Mouse (Mus musculus) testis, adult 2 months (tissue): ENCODE data around the gene Tgm5. TPM values are rescaled to one million over a fixed set of nuclear protein-coding genes. Genes with fewer than 3 reads are reported as not detected.
"Not testable (repeated sequence)": the region's sequence is repeated elsewhere in the genome, so short reads cannot be mapped to it uniquely, and the experiment has no call there.

Source experiments
- H3K27ac ChIP-seq: fragments of 200-500 bp; 2 replicates; pipeline ENCODE4 v1.5.1; 2012; ENCODE audit warnings: low read depth, low read length; ENCODE audit not compliant: control insufficient read depth, insufficient read depth
- H3K27me3 ChIP-seq: fragments of 200-500 bp; 2 replicates; pipeline ENCODE4 v1.6.1; 2012; ENCODE audit warnings: mild to moderate bottlenecking, low read length, moderate library complexity; ENCODE audit not compliant: control insufficient read depth, insufficient read depth
- H3K36me3 ChIP-seq: fragments of 200-500 bp; 2 replicates; pipeline ENCODE4 v1.6.1; 2012; ENCODE audit warnings: mild to moderate bottlenecking, low read length; ENCODE audit not compliant: control insufficient read depth, insufficient read depth
- H3K4me1 ChIP-seq: fragments of 200-500 bp; 2 replicates; pipeline ENCODE4 v1.6.1; 2012; ENCODE audit warnings: low read length; ENCODE audit not compliant: control insufficient read depth, insufficient read depth
- H3K4me3 ChIP-seq: fragments of 200-500 bp; 2 replicates; pipeline ENCODE4 v1.5.1; 2012; ENCODE audit warnings: low read depth, mild to moderate bottlenecking, low read length, moderate library complexity, mixed read lengths; ENCODE audit not compliant: control insufficient read depth
- CTCF ChIP-seq: fragments of 200-500 bp; IDR thresholded peaks from 2 replicates; pipeline ENCODE4 v1.5.1; 2012; ENCODE audit warnings: low read depth, mild to moderate bottlenecking, inconsistent platforms, low read length, moderate library complexity; ENCODE audit not compliant: control insufficient read depth, insufficient read depth, insufficient replicate concordance
- POLR2A ChIP-seq: fragments of 200-500 bp; IDR thresholded peaks from 2 replicates; pipeline ENCODE4 v1.6.1; 2012; ENCODE audit warnings: low read depth, mild to moderate bottlenecking, inconsistent platforms, low read length, moderate library complexity; ENCODE audit not compliant: control insufficient read depth
- polyA plus RNA-seq: library from polyadenylated mRNA; depleted of rRNA; stranded (reverse); fragments of >200 nt; gene quantifications from 2 replicates; pipeline ENCODE4 v1.2.3, GENCODE M21; 2012

Tgm5 gene
- polyA plus RNA-seq, 1 experiment: not detected

GRCm38 (mm10) chr2:121039382-121039781 lies 46.3 kb downstream of the Tgm5 start:
- Histone ChIP-seq H3K27me3 (no peaks in the 10 kb centered on the region), H3K27ac (no peak overlapping the region), H3K36me3 (no peaks in the 10 kb centered on the region), H3K4me1 (no peaks in the 10 kb centered on the region), H3K4me3 (no peak overlapping the region)
- no peak for TF ChIP-seq CTCF
- no peak for TF ChIP-seq POLR2A

- H3K4me1 ChIP-seq, H3K36me3 ChIP-seq, H3K27ac ChIP-seq, H3K27me3 ChIP-seq, H3K4me3 ChIP-seq: not testable (repeated sequence)
Observed at GRCm38 (mm10) chr2:121038851-121039250, 46.8 kb downstream of the Tgm5 start.

- Histone ChIP-seq H3K4me1 (no peaks in the 10 kb centered on the region), H3K27me3 (no peaks in the 10 kb centered on the region), H3K4me3 (no peak within 1 kb of the TSS), H3K27ac (no peak within 1 kb of the TSS), H3K36me3 (no peaks in the 10 kb centered on the region)
- TF ChIP-seq CTCF: no peak
- TF ChIP-seq POLR2A: no peak
Observed at GRCm38 (mm10) chr2:121036733-121037341, 48.8 kb downstream of the Tgm5 start, which contains the start of gene Epb42. Epb42 (minus strand) TSS chr2:121037072.

GRCm38 (mm10) chr2:121022918-121023317 lies 62.7 kb downstream of the Tgm5 start:
- H3K4me1 ChIP-seq: no peaks in the 10 kb centered on the region
- no peak overlapping the region for H3K4me3 ChIP-seq
- TF ChIP-seq CTCF (no peak), POLR2A (no peak)
- H3K27me3 ChIP-seq: no peaks in the 10 kb centered on the region
- H3K27ac ChIP-seq: no peak overlapping the region
- H3K36me3 ChIP-seq: no peaks in the 10 kb centered on the region

- Histone ChIP-seq H3K36me3 (no peaks in the 10 kb centered on the region), H3K4me3 (no peak overlapping the region), H3K27ac (no peak overlapping the region), H3K4me1 (no peaks in the 10 kb centered on the region), H3K27me3 (no peaks in the 10 kb centered on the region)
- TF ChIP-seq POLR2A (no peak), CTCF (no peak)
Observed at GRCm38 (mm10) chr2:121017151-121017550, 68.5 kb downstream of the Tgm5 start.

- no peaks in the 10 kb centered on the region for H3K4me1 ChIP-seq
- no peaks in the 10 kb centered on the region for H3K36me3 ChIP-seq
- TF ChIP-seq POLR2A (no peak), CTCF (no peak)
- no peak overlapping the region for H3K27ac ChIP-seq
- no peaks in the 10 kb centered on the region for H3K27me3 ChIP-seq
- H3K4me3 ChIP-seq: no peak overlapping the region
Observed at GRCm38 (mm10) chr2:121016226-121016625, 69.4 kb downstream of the Tgm5 start.

- Histone ChIP-seq H3K36me3 (no peaks in the 10 kb centered on the region), H3K4me1 (no peaks in the 10 kb centered on the region), H3K27ac (no peak overlapping the region), H3K27me3 (no peaks in the 10 kb centered on the region), H3K4me3 (no peak overlapping the region)
- TF ChIP-seq CTCF: no peak
- no peak for TF ChIP-seq POLR2A
Observed at GRCm38 (mm10) chr2:121015507-121015906, 70.1 kb downstream of the Tgm5 start.

- Histone ChIP-seq H3K4me3 (no peak overlapping the region), H3K36me3 (no peaks in the 10 kb centered on the region), H3K4me1 (peaks cover 8% of the 10 kb centered on the region), H3K27me3 (no peaks in the 10 kb centered on the region), H3K27ac (no peak overlapping the region)
- TF ChIP-seq POLR2A: no peak
- TF ChIP-seq CTCF: no peak
Observed at GRCm38 (mm10) chr2:121012676-121013075, 73.0 kb downstream of the Tgm5 start.
